Mouse (Mus musculus): Measurements from ENCODE around the gene Naa38.
"Not testable (repeated sequence)": the region's sequence is repeated elsewhere in the genome, so short reads cannot be mapped to it uniquely, and the experiment has no call there.

The Naa38 gene

GRCm38 (mm10) chr11:69373223-69373965 is 21.9 kb upstream of the Naa38 start:
- in situ Hi-C loops (cut with MboI, MseI), result no loop called here

- in situ Hi-C loops (cut with MboI, MseI), result no loop called here
Observed at GRCm38 (mm10) chr11:69375646-69376045, 19.6 kb upstream of the Naa38 start.

GRCm38 (mm10) chr11:69377766-69378165 is 17.5 kb upstream of the Naa38 start:
- in situ Hi-C loops (cut with MboI, MseI), result no loop called here

- in situ Hi-C loops (cut with MboI, MseI), result no loop called here
Observed at GRCm38 (mm10) chr11:69379600-69379999, 15.7 kb upstream of the Naa38 start.

- in situ Hi-C loops (cut with MboI, MseI), result loop anchor here (5.0 kb wide), 1 partner anchor 124 kb away; no protein-coding TSS in a partner anchor
Observed at GRCm38 (mm10) chr11:69381356-69381755, 13.9 kb upstream of the Naa38 start.

GRCm38 (mm10) chr11:69382478-69383105 is 12.7 kb upstream of the Naa38 start:
- in situ Hi-C loops (cut with MboI, MseI), result loop anchor here (5.0 kb wide), 1 partner anchor 125 kb away; no protein-coding TSS in a partner anchor

- in situ Hi-C loops (cut with MboI, MseI), result loop anchor here (5.0 kb wide), 2 partner anchors 53 to 128 kb away; no protein-coding TSS in a partner anchor
Observed at GRCm38 (mm10) chr11:69384979-69385378, 10.3 kb upstream of the Naa38 start.

GRCm38 (mm10) chr11:69386758-69387157 is 8.5 kb upstream of the Naa38 start:
- in situ Hi-C loops (cut with MboI, MseI), result loop anchor here (5.0 kb wide), 1 partner anchor 54 kb away; no protein-coding TSS in a partner anchor

- in situ Hi-C loops (cut with MboI, MseI), result loop anchor here (5.0 kb wide), 1 partner anchor 56 kb away; no protein-coding TSS in a partner anchor
Observed at GRCm38 (mm10) chr11:69388680-69389079, 6.6 kb upstream of the Naa38 start.

- in situ Hi-C loops (cut with MboI, MseI), result loop anchor here (5.0 kb wide), 1 partner anchor 57 kb away; no protein-coding TSS in a partner anchor
Observed at GRCm38 (mm10) chr11:69389531-69390399, 5.5 kb upstream of the Naa38 start.

GRCm38 (mm10) chr11:69390400-69391034 is 4.8 kb upstream of the Naa38 start:
- in situ Hi-C loops (cut with MboI, MseI), result no loop called here

GRCm38 (mm10) chr11:69394591-69395167 is 608 bp upstream of the Naa38 start:
- in situ Hi-C loops (cut with MboI, MseI), result not testable (repeated sequence)

GRCm38 (mm10) chr11:69395634-69396373 is 517 bp downstream of the Naa38 start:
- in situ Hi-C loops (cut with MboI, MseI), result no loop called here

- in situ Hi-C loops (cut with MboI, MseI), result no loop called here
Observed at GRCm38 (mm10) chr11:69396772-69397171, 1.5 kb downstream of the Naa38 start.

- in situ Hi-C loops (cut with MboI, MseI), result no loop called here
Observed at GRCm38 (mm10) chr11:69397581-69398057, 2.3 kb downstream of the Naa38 start.

- in situ Hi-C loops (cut with MboI, MseI), result no loop called here
Observed at GRCm38 (mm10) chr11:69398059-69398458, 2.8 kb downstream of the Naa38 start, which contains the start of gene Tmem88. Gene Tmem88, minus strand, starts transcription at chr11:69398234.

GRCm38 (mm10) chr11:69398486-69399200 is 3.4 kb downstream of the Naa38 start:
- in situ Hi-C loops (cut with MboI, MseI), result no loop called here

- in situ Hi-C loops (cut with MboI, MseI), result loop anchor here (5.0 to 25.0 kb wide), 4 partner anchors 118 to 1263 kb away; partner anchors contain the start of genes Acap1, Eno3, Pfn1 and Spag7
Observed at GRCm38 (mm10) chr11:69399201-69400082, 4.2 kb downstream of the Naa38 start.

Measured in regulatory T cell (primary cell).